8 mouse cellular contexts compared by ENCODE assay signal in genomic region chr12:65075085-65075732, GRCm38 (mm10). TPM values are rescaled to one million over a fixed set of nuclear protein-coding genes. Genes with fewer than 3 reads are reported as not detected.
DNase-seq lines count a peak whose midpoint lies in the region; ATAC-seq lines count a peak whose summit lies in the region.

Gene Fancm (plus strand): TSS chr12:65075603.

- peak within 1 kb of the TSS; percentile 92 for H3K4me2 ChIP-seq in hindbrain, embryonic 12.5 days (replicated peaks)

- WGBS in hindbrain, embryonic 12.5 days, result 2% methylated on average over 39 of the region's 39 CpGs

- H3K9me3 ChIP-seq in hindbrain, embryonic 12.5 days (replicated peaks), result no peaks in the 10 kb centered on the region

- peak; percentile 20 for ATAC-seq in hindbrain, embryonic 12.5 days (ENCODE audit: low FRiP score)

- peak within 1 kb of the TSS; percentile 92 for H3K27ac ChIP-seq in hindbrain, embryonic 12.5 days

- peak; percentile 95 for DNase-seq in NIH3T3 (ENCODE audit: low read depth)
- DNase-seq in cerebellum, postnatal 10 days, result peak; percentile 92 to 94
- DNase-seq in frontal cortex, postnatal 10 days (ENCODE audit: low spot score in 2 of 2), result peak; percentile 85 to 87
- DNase-seq in layer of hippocampus, postnatal 14 days (ENCODE audit: low spot score in 2 of 2), result peak; percentile 87 to 95
- DNase-seq in lung, postnatal 14 days, result peak; percentile 88
- DNase-seq in retina, adult 2 months (ENCODE audit: low read depth, low spot score), result peak; percentile 81
- peak; percentile 88 to 91 for DNase-seq in thymus, postnatal 36 days

- H3K36me3 ChIP-seq in hindbrain, embryonic 12.5 days, result peaks cover 5% of the 10 kb centered on the region

- H3K4me3 ChIP-seq in hindbrain, embryonic 12.5 days, result peak within 1 kb of the TSS; percentile 91

- peak within 1 kb of the TSS; percentile 88 for H3K9ac ChIP-seq in hindbrain, embryonic 12.5 days

- peaks cover 33% of the 10 kb centered on the region for H3K4me1 ChIP-seq in hindbrain, embryonic 12.5 days

- no peaks in the 10 kb centered on the region for H3K27me3 ChIP-seq in hindbrain, embryonic 12.5 days

RNA-seq across cellular contexts. Expression of gene Fancm, which starts in this region (rescaled TPM):
- 15.1 and 17.5 TPM in 2 replicates for polyA plus RNA-seq in hindbrain, embryonic 12.5 days (2016; fragmentation: Nextera tagmentation; extraction: Ambion mirVana)
- 10 to 100 TPM; 10.3 to 10.6 TPM for total RNA-seq in layer of hippocampus, postnatal 14 days (2021)

Comparison
In these comparisons a context has a peak if more than half of its experiments do, and no peak if none do; other contexts are left out.
1. Peak in every context shown above with its lines: DNase-seq, ATAC-seq, H3K4me3 ChIP-seq and H3K27ac ChIP-seq.